Mouse (Mus musculus) kidney, embryonic 16.5 days (tissue): ENCODE measurements at regions not wholly inside any gene's neighbourhood (a gene's known extent, or its start where the extent isn't known, plus 50 kb on each side); places are given as distances from the start of the nearest gene placed in this dataset.

Source experiments
- ATAC-seq: fragments of 200-750 bp; cut with Nextera tagmentation; 2 replicates; pipeline ENCODE4 v1.8.0; 2017; ENCODE audit warnings: moderate TSS enrichment; ENCODE audit not compliant: low FRiP score, low TSS enrichment
- H3K27ac ChIP-seq: fragments of 300-500 bp; sonication (generic); 2 replicates; pipeline ENCODE4 v1.5.1; 2014; ENCODE audit warnings: low read length
- H3K27me3 ChIP-seq: fragments of 300-500 bp; sonication (generic); 2 replicates; pipeline ENCODE4 v1.6.1; 2014; ENCODE audit warnings: low read length, control low read depth, mixed read lengths; ENCODE audit not compliant: insufficient read depth
- H3K36me3 ChIP-seq: fragments of 300-500 bp; sonication (generic); 2 replicates; pipeline ENCODE4 v1.6.1; 2014; ENCODE audit warnings: low read length, control low read depth, mixed read lengths; ENCODE audit not compliant: insufficient read depth
- H3K4me1 ChIP-seq: fragments of 300-500 bp; sonication (generic); 2 replicates; pipeline ENCODE4 v1.6.1; 2014; ENCODE audit warnings: low read length, control low read depth, mixed read lengths; ENCODE audit not compliant: insufficient read depth
- H3K4me2 ChIP-seq: fragments of 300-500 bp; sonication (generic); replicated peaks from 2 replicates; pipeline ENCODE4 v1.6.1; 2014; ENCODE audit warnings: low read depth, low read length
- H3K4me3 ChIP-seq: fragments of 300-500 bp; sonication (generic); 2 replicates; pipeline ENCODE4 v1.5.1; 2014; ENCODE audit warnings: mild to moderate bottlenecking, low read length
- H3K9ac ChIP-seq: fragments of 300-500 bp; sonication (generic); replicated peaks from 2 replicates; pipeline ENCODE4 v1.6.1; 2014; ENCODE audit warnings: low read length
- H3K9me3 ChIP-seq: fragments of 300-500 bp; sonication (generic); 2 replicates; pipeline ENCODE4 v1.6.1; 2016; ENCODE audit warnings: low read length, control low read depth
- WGBS: fragments of 180-500 bp; shearing (Covaris S2); extraction: QIAGEN DNeasy Blood & Tissue Kit; methylation state at CpG from one replicate; pipeline ENCODE4 v1.1.7; 2014; 5-methylcytosine and 5-hydroxymethylcytosine counted together

- peaks cover 6% of the 10 kb centered on the region; the same call in 1 of the 2 replicates for H3K27me3 ChIP-seq
- ATAC-seq = no peak
- H3K9me3 ChIP-seq = no peaks in the 10 kb centered on the region
- no peaks in the 10 kb centered on the region for H3K4me1 ChIP-seq
- H3K36me3 ChIP-seq = no peaks in the 10 kb centered on the region
- H3K9ac ChIP-seq = no peak overlapping the region
- H3K27ac ChIP-seq = no peak overlapping the region
- 90% methylated on average over 2 of the region's 2 CpGs for WGBS
- no peak overlapping the region for H3K4me3 ChIP-seq
- H3K4me2 ChIP-seq = no peak overlapping the region
These were observed 405.1 kb downstream of the Bcor start for GRCm38 (mm10) chrX:11755046-11755445.

- Histone ChIP-seq H3K4me1 (no peaks in the 10 kb centered on the region), H3K9me3 (no peaks in the 10 kb centered on the region), H3K4me2 (no peak overlapping the region), H3K9ac (no peak overlapping the region), H3K36me3 (no peaks in the 10 kb centered on the region), H3K27ac (no peak overlapping the region), H3K4me3 (no peak overlapping the region), H3K27me3 (peaks cover 13% of the 10 kb centered on the region; the same call in 1 of the 2 replicates)
- no peak for ATAC-seq
- 76% methylated on average over 17 of the region's 17 CpGs for WGBS
These were observed 396.6 kb downstream of the Bcor start for GRCm38 (mm10) chrX:11763351-11764082.

GRCm38 (mm10) chrX:11776236-11776899 is 383.8 kb downstream of the Bcor start:
- Histone ChIP-seq H3K4me1 (no peaks in the 10 kb centered on the region), H3K27me3 (peaks cover 3% of the 10 kb centered on the region; the same call in 1 of the 2 replicates), H3K9me3 (no peaks in the 10 kb centered on the region; the same call in 1 of the 2 replicates), H3K4me3 (no peak overlapping the region), H3K36me3 (no peaks in the 10 kb centered on the region), H3K27ac (no peak overlapping the region), H3K9ac (no peak overlapping the region), H3K4me2 (no peak overlapping the region)
- 75% methylated on average over 6 of the region's 6 CpGs for WGBS
- no peak for ATAC-seq

- 71% methylated on average over 6 of the region's 6 CpGs for WGBS
- peak; percentile 35; the same call in 1 of the 2 replicates for ATAC-seq
- Histone ChIP-seq H3K36me3 (no peaks in the 10 kb centered on the region), H3K9ac (no peak overlapping the region), H3K4me2 (no peak overlapping the region), H3K27me3 (peaks cover 8% of the 10 kb centered on the region; the same call in 1 of the 2 replicates), H3K4me3 (no peak overlapping the region), H3K9me3 (no peaks in the 10 kb centered on the region), H3K27ac (peak overlapping the region; percentile 38; the same call in 1 of the 2 replicates), H3K4me1 (no peaks in the 10 kb centered on the region)
These were observed 365.1 kb downstream of the Bcor start for GRCm38 (mm10) chrX:11795010-11795409.

GRCm38 (mm10) chrX:11797870-11798269 is 362.3 kb downstream of the Bcor start:
- Histone ChIP-seq H3K4me2 (no peak overlapping the region), H3K9me3 (no peaks in the 10 kb centered on the region), H3K36me3 (no peaks in the 10 kb centered on the region), H3K27me3 (peaks cover 14% of the 10 kb centered on the region; the same call in 1 of the 2 replicates), H3K4me3 (no peak overlapping the region), H3K9ac (no peak overlapping the region), H3K4me1 (no peaks in the 10 kb centered on the region), H3K27ac (no peak overlapping the region)
- no peak for ATAC-seq
- 25% methylated on average over 10 of the region's 11 CpGs for WGBS

GRCm38 (mm10) chrX:11798326-11798725 is 361.8 kb downstream of the Bcor start:
- Histone ChIP-seq H3K9me3 (no peaks in the 10 kb centered on the region), H3K4me3 (no peak overlapping the region), H3K9ac (no peak overlapping the region), H3K4me2 (no peak overlapping the region), H3K4me1 (0 out of 2 replicates have a peak, but pooled peaks cover 3% of the 10 kb centered on the region), H3K27me3 (peaks cover 17% of the 10 kb centered on the region), H3K36me3 (no peaks in the 10 kb centered on the region), H3K27ac (no peak overlapping the region)
- 28% methylated on average over 3 of the region's 3 CpGs for WGBS
- ATAC-seq = no peak

- no peaks in the 10 kb centered on the region for H3K36me3 ChIP-seq
- H3K27ac ChIP-seq = no peak overlapping the region
- H3K9ac ChIP-seq = no peak overlapping the region
- 0 out of 2 replicates have a peak, but pooled peaks cover 8% of the 10 kb centered on the region for H3K4me1 ChIP-seq
- H3K4me2 ChIP-seq = no peak overlapping the region
- no peak for ATAC-seq
- no peak overlapping the region for H3K4me3 ChIP-seq
- 75% methylated on average over 16 of the region's 16 CpGs for WGBS
- H3K27me3 ChIP-seq = peaks cover 19% of the 10 kb centered on the region
- H3K9me3 ChIP-seq = no peaks in the 10 kb centered on the region
These were observed 359.7 kb downstream of the Bcor start for GRCm38 (mm10) chrX:11800400-11800941.

GRCm38 (mm10) chrX:11801208-11801607 is 358.9 kb downstream of the Bcor start:
- Histone ChIP-seq H3K4me1 (0 out of 2 replicates have a peak, but pooled peaks cover 8% of the 10 kb centered on the region), H3K36me3 (no peaks in the 10 kb centered on the region), H3K4me3 (no peak overlapping the region), H3K4me2 (no peak overlapping the region), H3K9ac (no peak overlapping the region), H3K27me3 (peaks cover 26% of the 10 kb centered on the region), H3K27ac (no peak overlapping the region), H3K9me3 (no peaks in the 10 kb centered on the region)
- no peak for ATAC-seq
- WGBS = 52% methylated on average over 3 of the region's 3 CpGs

GRCm38 (mm10) chrX:11801621-11802020 is 358.5 kb downstream of the Bcor start:
- Histone ChIP-seq H3K4me2 (no peak overlapping the region), H3K4me1 (peaks cover 10% of the 10 kb centered on the region; the same call in 1 of the 2 replicates), H3K9me3 (no peaks in the 10 kb centered on the region), H3K36me3 (no peaks in the 10 kb centered on the region), H3K27me3 (peaks cover 30% of the 10 kb centered on the region), H3K9ac (no peak overlapping the region), H3K4me3 (no peak overlapping the region), H3K27ac (no peak overlapping the region)
- WGBS = 48% methylated on average over 12 of the region's 12 CpGs
- ATAC-seq = no peak
